In the genomic region with DNA sequence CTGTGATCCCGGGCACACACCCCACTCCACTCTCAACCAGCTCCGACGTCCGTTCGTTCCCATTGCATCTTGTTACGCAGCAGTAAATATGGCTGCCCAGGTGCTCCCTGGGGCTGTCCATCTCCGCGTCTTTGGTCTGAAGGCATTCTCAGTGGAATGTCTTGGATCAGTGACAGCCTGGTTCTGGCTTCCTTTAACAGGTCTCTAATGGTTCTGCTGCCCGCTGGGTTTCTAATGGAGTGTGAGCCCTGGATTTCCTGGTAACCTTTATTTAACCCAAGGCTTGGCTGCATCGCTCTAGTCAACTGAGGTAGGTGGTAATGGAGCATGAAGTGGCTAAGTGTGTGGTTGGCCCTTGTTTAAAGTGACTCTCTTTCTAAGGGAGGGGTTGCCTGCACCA, we compare ENCODE assay signal across 20 mouse cellular contexts. TPM values are rescaled to one million over a fixed set of nuclear protein-coding genes. Genes with fewer than 3 reads are reported as not detected.
A peak's percentile ranks its signal among the peaks of the same experiment; 100 is the strongest.
DNase-seq lines count a peak whose midpoint lies in the region; ATAC-seq and TF ChIP-seq lines count a peak whose summit lies in the region.
"Had no signal": no experiment of that assay in that cellular context is flagged by ENCODE, and none has a peak within 500 bp of the region (broad histone marks: within the 10 kb centered on the region; RNA-seq: fewer than 3 reads in every experiment).

No protein-coding gene starts in this region.

- no peaks in the 10 kb centered on the region for H3K36me3 ChIP-seq in kidney, embryonic 16.5 days (ENCODE audit: insufficient read depth, low read length)
- H3K36me3 ChIP-seq in lung, postnatal 0 days (ENCODE audit: insufficient read depth, low read length), result no peaks in the 10 kb centered on the region
- H3K36me3 ChIP-seq: embryonic facial prominence, embryonic 12.5 days; forebrain, embryonic 15.5 days; heart, embryonic 10.5 days; hindbrain, embryonic 10.5 days had no signal

- H3K9ac ChIP-seq in kidney, embryonic 16.5 days (replicated peaks; ENCODE audit: low read length), result no peak overlapping the region
- no peak overlapping the region for H3K9ac ChIP-seq in lung, postnatal 0 days (replicated peaks; ENCODE audit: low read depth)
- H3K9ac ChIP-seq: embryonic facial prominence, embryonic 12.5 days; forebrain, embryonic 15.5 days; hindbrain, embryonic 14.5 days had no signal

- no peak overlapping the region for H3K4me3 ChIP-seq in kidney, embryonic 16.5 days (ENCODE audit: low read length)
- H3K4me3 ChIP-seq in lung, postnatal 0 days (ENCODE audit: low read depth, low read length), result no peak overlapping the region
- H3K4me3 ChIP-seq: embryonic facial prominence, embryonic 12.5 days; forebrain, embryonic 15.5 days; heart, embryonic 10.5 days; hindbrain, embryonic 10.5 days had no signal

- H3K9me3 ChIP-seq in kidney, embryonic 16.5 days (ENCODE audit: low read length), result no peaks in the 10 kb centered on the region
- H3K9me3 ChIP-seq in lung, postnatal 0 days (ENCODE audit: low read length), result no peaks in the 10 kb centered on the region
- H3K9me3 ChIP-seq: embryonic facial prominence, embryonic 12.5 days; forebrain, embryonic 15.5 days; heart, embryonic 10.5 days; hindbrain, embryonic 10.5 days had no signal

- DNase-seq in kidney, adult 18-20 months, result peak; percentile 14
- peak; percentile 14 for DNase-seq in R1 (ENCODE audit: low read depth, low spot score)
- peak; percentile 22 for DNase-seq in kidney, postnatal 14 days
- no peak for DNase-seq in spleen, adult 12 weeks (ENCODE audit: low spot score)
- no peak for DNase-seq in layer of hippocampus, adult 11-12 months (ENCODE audit: low spot score)
- no peak for DNase-seq in lung, postnatal 0 days (ENCODE audit: low spot score)
- DNase-seq: adrenal gland, adult 8-10 months; adrenal gland, postnatal 36 days; cerebellum, adult 11 months; cerebellum, adult 8-10 months; cerebellum, postnatal 14 days; gastrocnemius, postnatal 10 days; heart, adult 18-20 months; heart, postnatal 10 days had no signal

- H3K4me2 ChIP-seq in kidney, embryonic 16.5 days (replicated peaks; ENCODE audit: low read depth, low read length), result no peak overlapping the region
- H3K4me2 ChIP-seq in lung, postnatal 0 days (replicated peaks; ENCODE audit: low read depth, low read length), result no peak overlapping the region
- H3K4me2 ChIP-seq: embryonic facial prominence, embryonic 12.5 days; forebrain, embryonic 15.5 days; hindbrain, embryonic 14.5 days had no signal

- no peak for ATAC-seq in kidney, embryonic 16.5 days (ENCODE audit: low FRiP score, low TSS enrichment)
- ATAC-seq in lung, postnatal 0 days, result no peak
- ATAC-seq: forebrain, embryonic 15.5 days had no signal

- no peaks in the 10 kb centered on the region for H3K27me3 ChIP-seq in kidney, embryonic 16.5 days (ENCODE audit: insufficient read depth, low read length)
- H3K27me3 ChIP-seq in lung, postnatal 0 days (replicated peaks; ENCODE audit: insufficient read depth, low read length), result no peaks in the 10 kb centered on the region
- H3K27me3 ChIP-seq: embryonic facial prominence, embryonic 12.5 days; forebrain, embryonic 15.5 days had no signal

- H3K4me1 ChIP-seq in kidney, embryonic 16.5 days (ENCODE audit: insufficient read depth, low read length), result peaks cover 10% of the 10 kb centered on the region
- peaks cover 5% of the 10 kb centered on the region; the same call in 1 of the 2 replicates for H3K4me1 ChIP-seq in lung, postnatal 0 days (ENCODE audit: insufficient read depth, low read depth, low read length)

- no peak overlapping the region for H3K27ac ChIP-seq in kidney, embryonic 16.5 days (ENCODE audit: low read length)
- H3K27ac ChIP-seq in lung, postnatal 0 days (ENCODE audit: low read length), result no peak overlapping the region
- H3K27ac ChIP-seq: embryonic facial prominence, embryonic 12.5 days; forebrain, embryonic 15.5 days; heart, embryonic 10.5 days; hindbrain, embryonic 10.5 days; hindbrain, embryonic 14.5 days had no signal

- no peak for TF ChIP-seq EP300 in lung, postnatal 0 days (IDR thresholded peaks at IDR 0.05)

- 63% methylated on average over 10 of the region's 10 CpGs for WGBS in kidney, embryonic 16.5 days
- WGBS in lung, postnatal 0 days, result 88% methylated on average over 10 of the region's 10 CpGs

- TF ChIP-seq CTCF in lung, postnatal 0 days (IDR thresholded peaks at IDR 0.05), result no peak

RNA-seq across cellular contexts. Expression of gene Iffo2, which starts 1.7 kb away (rescaled TPM):
- 3.2 and 3.7 TPM in 2 replicates for polyA plus RNA-seq in kidney, embryonic 16.5 days (2015; fragmentation: Nextera tagmentation; extraction: Ambion mirVana)
- 4.7 and 6.2 TPM in 2 replicates for polyA plus RNA-seq in lung, postnatal 0 days (2015; fragmentation: Nextera tagmentation; extraction: Ambion mirVana)

Comparison
In these comparisons a context has a peak if more than half of its experiments do, and no peak if none do; other contexts are left out.
1. DNase-seq: peak in kidney, adult 18-20 months (single experiment), R1 (single experiment) and kidney, postnatal 14 days (single experiment); none in spleen, adult 12 weeks (single experiment), layer of hippocampus, adult 11-12 months (single experiment) and lung, postnatal 0 days (single experiment).